Mouse (Mus musculus) thymus, adult 2 months (tissue): ENCODE measurements around the gene Gfi1. TPM values are rescaled to one million over a fixed set of nuclear protein-coding genes. Genes with fewer than 3 reads are reported as not detected.

Experiments
- DNase-seq: peaks from one replicate; pipeline ENCODE4 v3.0.0; 2021
- H3K27ac ChIP-seq: fragments of 200-500 bp; 2 replicates; pipeline ENCODE4 v1.5.1; 2012; ENCODE audit warnings: low read length, control low read depth; ENCODE audit not compliant: control insufficient read depth, insufficient read depth
- H3K27me3 ChIP-seq: fragments of 200-500 bp; 2 replicates; pipeline ENCODE4 v1.6.1; 2012; ENCODE audit warnings: mild to moderate bottlenecking, low read length, moderate library complexity, mixed read lengths; ENCODE audit not compliant: control insufficient read depth, insufficient read depth
- H3K36me3 ChIP-seq: fragments of 200-500 bp; 2 replicates; pipeline ENCODE4 v1.6.1; 2012; ENCODE audit warnings: mild to moderate bottlenecking, low read length, moderate library complexity; ENCODE audit not compliant: control insufficient read depth, insufficient read depth
- H3K4me1 ChIP-seq: fragments of 200-500 bp; replicated peaks from 2 replicates; pipeline ENCODE4 v1.6.1; 2012; ENCODE audit warnings: low read length; ENCODE audit not compliant: control insufficient read depth, insufficient read depth
- H3K4me3 ChIP-seq: fragments of 200-500 bp; 2 replicates; pipeline ENCODE4 v1.5.1; 2012; ENCODE audit warnings: mild to moderate bottlenecking, low read length, control low read depth, moderate library complexity; ENCODE audit not compliant: control insufficient read depth, insufficient read depth
- CTCF ChIP-seq: fragments of 200-500 bp; IDR thresholded peaks from 2 replicates; pipeline ENCODE4 v1.5.1; 2012; ENCODE audit warnings: mild to moderate bottlenecking, control low read depth, low read length, moderate library complexity, borderline replicate concordance; ENCODE audit not compliant: control insufficient read depth, poor library complexity, insufficient read depth; ENCODE audit errors: extremely low read depth
- POLR2A ChIP-seq: fragments of 200-500 bp; IDR thresholded peaks from 2 replicates; pipeline ENCODE4 v1.6.1; 2012; ENCODE audit warnings: mild to moderate bottlenecking, low read length, control low read depth, moderate library complexity; ENCODE audit not compliant: control insufficient read depth, poor library complexity, insufficient read depth; ENCODE audit errors: extremely low read depth
- WGBS: fragments of 180-500 bp; shearing (Covaris S2); methylation state at CpG from one replicate; pipeline ENCODE4 v1.1.7; 2018; 5-methylcytosine and 5-hydroxymethylcytosine counted together
- polyA plus RNA-seq: library from polyadenylated mRNA; depleted of rRNA; stranded (reverse); fragments of >200 nt; gene quantifications from 2 replicates; pipeline ENCODE4 v1.2.3, GENCODE M21; 2012

Gfi1 gene
- polyA plus RNA-seq, 1 experiment = 191 TPM

GRCm38 (mm10) chr5:107701658-107702057 lies 24.2 kb downstream of the Gfi1 start:
- no peak overlapping the region for H3K4me3 ChIP-seq
- no peaks in the 10 kb centered on the region for H3K27me3 ChIP-seq
- WGBS = 31% methylated on average over 9 of the region's 9 CpGs
- TF ChIP-seq POLR2A (no peak), CTCF (no peak)
- H3K4me1 ChIP-seq = peaks cover 32% of the 10 kb centered on the region
- H3K36me3 ChIP-seq = no peaks in the 10 kb centered on the region
- H3K27ac ChIP-seq = peak overlapping the region; percentile 70
- no peak for DNase-seq

DNA sequence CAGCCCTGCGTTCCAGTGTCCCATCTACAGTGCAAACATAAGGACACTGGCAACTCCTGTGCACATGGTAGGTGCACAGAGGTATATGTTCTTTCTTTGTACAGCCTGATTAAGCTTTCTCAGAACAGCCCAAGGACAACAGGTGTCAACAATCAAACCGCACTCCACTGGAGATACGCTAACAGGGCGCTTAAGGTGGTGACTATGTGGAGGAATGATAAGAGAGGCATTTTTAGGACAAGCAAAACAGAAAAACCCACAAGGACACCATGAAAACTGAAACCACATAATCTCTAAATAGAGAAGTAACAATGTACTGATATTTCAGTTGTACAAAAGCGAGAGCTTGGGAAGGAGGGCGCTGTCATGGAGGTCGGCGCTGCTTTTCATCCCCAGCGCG lies 25.0 kb downstream of the Gfi1 start:
- no peaks in the 10 kb centered on the region for H3K36me3 ChIP-seq
- DNase-seq = peak; percentile 32
- H3K27me3 ChIP-seq = no peaks in the 10 kb centered on the region
- TF ChIP-seq POLR2A (no peak), CTCF (no peak)
- no peak overlapping the region for H3K4me3 ChIP-seq
- H3K4me1 ChIP-seq = peaks cover 32% of the 10 kb centered on the region
- H3K27ac ChIP-seq = peak overlapping the region; percentile 84
- 11% methylated on average over 10 of the region's 10 CpGs for WGBS

GRCm38 (mm10) chr5:107698888-107699287 lies 26.9 kb downstream of the Gfi1 start:
- 10% methylated on average over 8 of the region's 8 CpGs for WGBS
- H3K4me3 ChIP-seq = no peak overlapping the region
- H3K4me1 ChIP-seq = peaks cover 32% of the 10 kb centered on the region
- DNase-seq = no peak
- TF ChIP-seq POLR2A (no peak), CTCF (no peak)
- H3K36me3 ChIP-seq = no peaks in the 10 kb centered on the region
- H3K27me3 ChIP-seq = no peaks in the 10 kb centered on the region
- H3K27ac ChIP-seq = peak overlapping the region; percentile 50; the same call in 1 of the 2 replicates

- WGBS = 89% methylated on average over 3 of the region's 3 CpGs
- TF ChIP-seq CTCF (no peak), POLR2A (no peak)
- no peak overlapping the region for H3K27ac ChIP-seq
- DNase-seq = no peak
- H3K36me3 ChIP-seq = no peaks in the 10 kb centered on the region
- H3K27me3 ChIP-seq = no peaks in the 10 kb centered on the region
- peaks cover 11% of the 10 kb centered on the region for H3K4me1 ChIP-seq
- H3K4me3 ChIP-seq = no peak overlapping the region
Measured at GRCm38 (mm10) chr5:107695019-107695418, 30.8 kb downstream of the Gfi1 start.

GRCm38 (mm10) chr5:107688499-107688866 lies 37.4 kb downstream of the Gfi1 start:
- Histone ChIP-seq H3K4me1 (peaks cover 16% of the 10 kb centered on the region), H3K27me3 (no peaks in the 10 kb centered on the region), H3K36me3 (no peaks in the 10 kb centered on the region), H3K4me3 (peak overlapping the region; percentile 70), H3K27ac (peak overlapping the region; percentile 68)
- WGBS = 21% methylated on average over 9 of the region's 9 CpGs
- TF ChIP-seq CTCF (no peak), POLR2A (no peak)
- no peak for DNase-seq

DNA sequence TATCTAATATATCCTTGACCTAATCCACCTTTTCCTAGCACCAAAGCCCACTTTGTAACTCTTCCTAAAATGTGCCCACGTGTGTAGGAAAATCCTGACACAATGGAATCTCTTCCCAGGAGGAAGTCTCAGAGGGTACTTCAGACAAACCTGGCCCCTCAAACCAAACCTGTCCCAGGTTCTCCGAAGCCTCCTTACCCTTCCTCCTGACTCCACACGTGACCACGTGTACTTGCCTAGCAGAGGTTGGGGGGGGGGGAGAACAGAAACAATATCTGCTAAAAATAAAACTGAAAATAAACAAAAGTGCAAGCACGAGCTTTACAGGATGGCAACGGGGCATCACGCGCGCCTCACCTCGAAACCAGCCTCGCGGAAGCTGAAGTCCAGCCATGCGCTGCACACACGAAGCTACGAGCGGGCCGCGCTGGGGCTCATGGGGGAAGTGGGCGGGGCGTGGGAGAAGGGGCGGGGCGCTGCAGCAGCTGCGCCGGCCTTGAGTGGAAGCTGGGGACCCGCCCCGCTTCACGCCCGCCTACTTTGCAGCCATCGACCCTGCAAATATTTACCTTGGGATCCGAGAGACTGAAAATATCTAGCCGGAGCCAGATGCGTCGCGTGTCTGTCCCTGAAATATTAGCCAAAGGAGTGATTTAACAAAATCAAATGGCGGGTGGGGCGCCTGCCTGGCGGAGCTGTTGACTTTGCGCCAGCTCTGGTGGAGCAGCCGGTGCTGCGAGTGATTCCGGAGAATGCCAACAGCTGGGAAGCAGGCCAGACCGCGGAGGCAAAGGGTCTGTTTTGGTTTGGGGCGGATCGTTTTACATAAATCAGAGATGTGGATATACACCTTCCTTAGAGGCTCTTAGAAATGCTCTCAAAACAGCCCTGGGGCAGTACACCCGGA lies 38.0 kb downstream of the Gfi1 start:
- Histone ChIP-seq H3K4me1 (peaks cover 16% of the 10 kb centered on the region), H3K4me3 (peak overlapping the region; percentile 70), H3K27me3 (no peaks in the 10 kb centered on the region), H3K36me3 (no peaks in the 10 kb centered on the region), H3K27ac (peak overlapping the region; percentile 68)
- peak; percentile 79 for DNase-seq
- TF ChIP-seq CTCF = 0 out of 2 replicates have a peak, but pooled peaks have one; percentile 21
- TF ChIP-seq POLR2A = peak; percentile 78
- 6% methylated on average over 46 of the region's 46 CpGs for WGBS

- TF ChIP-seq POLR2A (no peak), CTCF (no peak)
- Histone ChIP-seq H3K4me1 (peaks cover 16% of the 10 kb centered on the region), H3K4me3 (no peak overlapping the region), H3K27ac (no peak overlapping the region), H3K27me3 (no peaks in the 10 kb centered on the region), H3K36me3 (no peaks in the 10 kb centered on the region)
- no peak for DNase-seq
- WGBS = 93% methylated on average over 5 of the region's 5 CpGs
Measured at GRCm38 (mm10) chr5:107687161-107687560, 38.7 kb downstream of the Gfi1 start.
